Mouse (Mus musculus) B cell, adult (primary cell): ENCODE data around the gene Olfr789. TPM values are rescaled to one million over a fixed set of nuclear protein-coding genes. Genes with fewer than 3 reads are reported as not detected.

Experiments
- total RNA-seq: library from RNA; stranded (reverse); gene quantifications from 4 replicates; pipeline ENCODE4 v1.2.4, GENCODE M21; 2023; ENCODE audit not compliant: inconsistent age

Olfr789 gene
- total RNA-seq: not detected in 4 replicates

DNA sequence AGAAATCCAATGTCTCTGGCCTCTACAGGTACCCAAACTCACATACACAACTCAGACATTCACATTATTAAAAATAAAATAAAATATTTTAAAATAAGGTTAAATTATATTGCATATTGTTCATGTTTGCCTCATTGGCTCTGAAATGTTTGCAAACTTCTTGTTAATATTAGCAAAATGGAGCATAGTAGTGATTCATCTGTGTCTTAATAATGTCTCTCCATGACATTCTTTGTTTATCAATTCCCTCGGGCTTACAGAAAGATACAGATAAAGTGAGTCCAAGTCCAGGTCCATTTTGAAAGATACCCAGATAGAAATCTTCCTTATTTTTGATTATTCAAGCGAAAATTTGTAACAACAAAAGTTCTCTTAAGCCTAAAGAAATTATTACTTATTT, at the start of gene Olfr789:
Gene Olfr789 (plus strand): TSS at position 301 of the 400 bp plus-strand sequence.

DNA sequence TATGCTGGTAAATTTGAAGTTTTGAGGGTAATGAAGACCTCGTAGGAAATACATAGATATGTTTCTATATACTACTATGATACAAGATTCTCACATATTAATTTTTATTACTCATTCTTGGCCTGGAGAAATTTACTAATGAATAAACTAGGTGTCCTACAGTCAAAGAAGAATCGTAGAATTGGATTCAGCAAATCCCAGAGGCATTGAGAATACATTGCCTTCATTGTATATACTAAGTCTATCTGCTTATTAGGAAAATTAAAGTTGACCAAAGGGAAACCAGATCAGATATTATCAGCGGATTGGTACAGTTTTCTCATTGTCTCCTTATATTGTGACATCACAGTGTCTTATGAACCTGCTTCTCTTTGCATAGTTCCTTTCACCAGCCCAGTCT, 23.0 kb upstream of the Olfr789 start, which contains the start of gene Olfr787:
Gene Olfr787 (plus strand): TSS at position 301 of the 400 bp plus-strand sequence.

DNA sequence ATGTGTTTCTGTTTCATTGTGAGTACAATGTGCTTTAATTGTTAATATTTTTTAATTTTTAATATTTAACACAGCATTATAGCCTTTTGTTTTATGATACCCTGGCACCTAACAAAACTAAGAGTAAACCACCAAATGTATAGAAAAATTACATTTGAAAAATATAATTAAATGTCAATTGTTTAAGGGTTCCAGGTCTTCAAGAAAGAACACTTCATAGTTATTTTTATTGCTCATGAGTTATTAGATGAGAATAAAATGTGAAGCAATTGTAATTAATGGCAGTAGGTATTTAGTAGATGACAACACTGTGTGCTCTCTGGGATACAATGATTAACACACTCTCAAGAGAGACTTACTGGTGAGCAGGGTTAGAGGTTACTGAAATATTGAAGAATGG, 13.9 kb upstream of the Olfr789 start, which contains the start of gene Olfr788:
Gene Olfr788 (plus strand): TSS at position 301 of the 400 bp plus-strand sequence.

DNA sequence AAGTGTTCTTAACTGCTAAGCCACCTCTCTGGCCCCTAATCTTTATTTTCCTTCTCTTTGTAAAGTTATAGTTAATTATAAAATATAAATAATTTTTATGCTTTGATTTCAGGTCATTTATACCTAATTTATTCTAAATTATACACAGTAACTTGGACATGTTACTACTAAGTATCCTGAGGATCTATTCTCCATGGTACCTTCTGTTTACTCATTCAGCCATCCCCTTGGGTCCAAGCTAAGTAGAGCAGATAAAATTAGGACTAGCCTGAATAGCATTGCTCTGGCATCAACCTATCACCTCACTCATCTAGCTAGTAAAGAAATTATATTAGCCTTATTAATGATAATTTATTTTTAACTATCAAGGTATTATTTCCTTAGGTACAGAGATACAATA, 13.6 kb downstream of the Olfr789 start, which contains the start of gene Olfr790:
Gene Olfr790 (plus strand): TSS at position 301 of the 400 bp plus-strand sequence.

DNA sequence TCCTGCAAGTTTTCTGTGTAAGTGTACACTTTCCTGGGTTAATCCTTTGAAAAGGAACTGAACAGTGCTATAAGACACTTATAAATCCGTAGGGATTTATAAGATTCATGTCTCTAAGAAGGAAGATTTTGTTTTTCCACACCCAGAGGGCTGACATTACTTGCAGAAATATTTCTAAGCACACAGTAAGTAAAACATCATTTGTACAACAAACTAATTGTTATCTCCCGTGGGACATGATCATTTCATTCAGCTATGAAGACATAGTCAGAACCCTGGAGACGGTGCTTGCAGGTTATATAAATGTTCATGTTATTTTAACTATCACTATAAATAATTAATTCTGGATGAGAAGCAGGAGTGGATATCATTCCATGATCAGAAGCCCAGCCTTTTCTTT, 36.9 kb downstream of the Olfr789 start, which contains the start of gene Olfr791:
Gene Olfr791 (plus strand): TSS at position 301 of the 400 bp plus-strand sequence.

DNA sequence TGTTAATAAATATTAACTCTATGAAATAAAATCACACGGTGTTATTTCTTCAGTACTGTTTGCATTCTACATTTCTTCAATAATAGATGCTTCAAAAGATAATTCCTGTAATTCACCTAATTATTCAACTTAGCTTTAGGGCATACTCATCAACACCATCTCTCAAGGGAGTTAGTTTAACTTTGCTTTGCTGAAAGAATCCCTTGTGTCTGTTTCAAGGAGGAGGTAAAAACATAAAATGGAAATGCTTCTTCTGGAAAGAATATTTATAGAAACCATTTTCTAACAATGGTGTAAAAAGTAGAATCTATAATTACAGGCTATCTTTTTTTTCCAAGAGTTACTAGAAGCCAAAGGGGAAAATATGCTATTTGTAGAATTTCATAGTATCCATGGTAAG, 54.3 kb downstream of the Olfr789 start, which contains the start of gene Olfr792:
Gene Olfr792 (plus strand): TSS at position 301 of the 400 bp plus-strand sequence.

Other genes with a start within 250 kb of the Olfr789 start
- not detected in 4 replicates for gene Olfr774, start 248.5 kb upstream of the Olfr789 start, total RNA-seq
- 0.24 TPM in 1 of 4 replicates, not detected in the others for gene Olfr775, start 236.3 kb upstream of the Olfr789 start, total RNA-seq
- not detected in 4 replicates for gene Olfr776, start 225.6 kb upstream of the Olfr789 start, total RNA-seq
- not detected in 4 replicates for gene Olfr777, start 213.3 kb upstream of the Olfr789 start, total RNA-seq
- not detected in 4 replicates for gene Olfr780, start 166.6 kb upstream of the Olfr789 start, total RNA-seq
- not detected in 4 replicates for gene Olfr781, start 155.9 kb upstream of the Olfr789 start, total RNA-seq
- not detected in 4 replicates for gene Olfr782, start 135.9 kb upstream of the Olfr789 start, total RNA-seq
- gene Olfr784, start 100.7 kb upstream of the Olfr789 start, total RNA-seq: 0.15 to 0.16 TPM in 2 of 4 replicates, not detected in the others
- not detected in 4 replicates for gene Olfr785, start 79.3 kb upstream of the Olfr789 start, total RNA-seq
- gene Olfr786, start 57.4 kb upstream of the Olfr789 start, total RNA-seq: not detected in 4 replicates
- not detected in 4 replicates for gene Olfr787, start 22.9 kb upstream of the Olfr789 start, total RNA-seq
- gene Olfr788, start 13.8 kb upstream of the Olfr789 start, total RNA-seq: not detected in 4 replicates
- gene Olfr790, start 13.7 kb downstream of the Olfr789 start, total RNA-seq: not detected in 4 replicates
- not detected in 4 replicates for gene Olfr791, start 37.0 kb downstream of the Olfr789 start, total RNA-seq
- not detected in 4 replicates for gene Olfr792, start 54.4 kb downstream of the Olfr789 start, total RNA-seq
- not detected in 4 replicates for gene Olfr794, start 82.9 kb downstream of the Olfr789 start, total RNA-seq
- not detected in 4 replicates for gene Olfr796, start 127.8 kb downstream of the Olfr789 start, total RNA-seq
- gene Olfr798, start 143.2 kb downstream of the Olfr789 start, total RNA-seq: not detected in 4 replicates
- gene Olfr799, start 152.7 kb downstream of the Olfr789 start, total RNA-seq: not detected in 4 replicates
- gene Olfr800, start 172.9 kb downstream of the Olfr789 start, total RNA-seq: not detected in 4 replicates
- not detected in 4 replicates for gene Olfr801, start 189.1 kb downstream of the Olfr789 start, total RNA-seq
- gene Olfr802, start 203.4 kb downstream of the Olfr789 start, total RNA-seq: not detected in 4 replicates
- gene Olfr803, start 209.5 kb downstream of the Olfr789 start, total RNA-seq: not detected in 4 replicates
- gene Olfr804, start 218.5 kb downstream of the Olfr789 start, total RNA-seq: not detected in 4 replicates
- not detected in 4 replicates for gene Olfr805, start 244.6 kb downstream of the Olfr789 start, total RNA-seq